Comparison of ENCODE assay signal across 10 mouse cellular contexts in the genomic region with DNA sequence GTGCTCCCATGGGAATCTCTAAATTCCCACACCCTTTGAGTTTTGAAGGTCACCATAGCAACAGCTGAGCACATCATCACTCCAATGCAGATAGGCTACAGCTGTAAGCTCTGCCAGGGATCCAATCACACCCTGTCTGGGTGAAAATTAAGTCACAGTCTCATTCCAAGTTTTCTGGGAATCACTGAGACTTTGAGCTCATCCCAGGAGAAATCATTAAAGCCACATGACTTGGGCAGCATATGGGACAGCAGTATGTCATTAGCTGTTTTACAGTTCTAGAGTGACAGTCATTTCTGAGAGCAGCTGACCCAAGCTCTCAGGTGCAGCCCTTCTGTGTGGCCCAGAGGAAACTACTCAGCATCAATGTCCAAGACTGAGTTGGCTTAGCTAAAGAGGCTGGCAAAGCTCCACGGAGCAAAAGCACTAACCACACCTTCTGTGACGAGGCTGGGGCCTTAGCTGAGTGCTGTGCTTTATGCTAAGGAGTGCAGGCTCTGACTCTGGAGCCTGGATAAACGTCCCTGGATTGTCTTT. TPM values are rescaled to one million over a fixed set of nuclear protein-coding genes. Genes with fewer than 3 reads are reported as not detected.
DNase-seq lines count a peak whose midpoint lies in the region; ATAC-seq lines count a peak whose summit lies in the region.
"Had no signal": no experiment of that assay in that cellular context is flagged by ENCODE, and none has a peak within 500 bp of the region (broad histone marks: within the 10 kb centered on the region; RNA-seq: fewer than 3 reads in every experiment).

No protein-coding gene starts in this region.

- no peaks in the 10 kb centered on the region for H3K9me3 ChIP-seq in forebrain, embryonic 12.5 days
- H3K9me3 ChIP-seq in hindbrain, embryonic 16.5 days (ENCODE audit: control insufficient read depth, low read length) = no peaks in the 10 kb centered on the region
- H3K9me3 ChIP-seq: G1E had no signal

- no peak overlapping the region for H3K4me3 ChIP-seq in forebrain, embryonic 12.5 days (replicated peaks)
- H3K4me3 ChIP-seq in hindbrain, embryonic 16.5 days (ENCODE audit: low read length) = no peak overlapping the region

- 44% methylated on average over 3 of the region's 3 CpGs for WGBS in forebrain, embryonic 12.5 days
- WGBS in hindbrain, embryonic 16.5 days = 19% methylated on average over 3 of the region's 3 CpGs

- no peak overlapping the region for H3K9ac ChIP-seq in forebrain, embryonic 12.5 days
- no peak overlapping the region for H3K9ac ChIP-seq in hindbrain, embryonic 16.5 days (ENCODE audit: low read depth, low read length)

- H3K36me3 ChIP-seq in forebrain, embryonic 12.5 days (replicated peaks) = no peaks in the 10 kb centered on the region
- H3K36me3 ChIP-seq in hindbrain, embryonic 16.5 days (ENCODE audit: control insufficient read depth, insufficient read depth, low read length) = no peaks in the 10 kb centered on the region
- H3K36me3 ChIP-seq: G1E had no signal

- ATAC-seq in forebrain, embryonic 12.5 days (ENCODE audit: low FRiP score) = peak; percentile 85
- ATAC-seq in hindbrain, embryonic 16.5 days = peak; percentile 94
- ATAC-seq in activated CD4-positive, CD25-positive, alpha-beta regulatory T cell, adult 4 months = no peak

- peak; percentile 6 for DNase-seq in heart, adult 8-10 months (ENCODE audit: low spot score)
- DNase-seq in heart, adult 11 months = no peak
- peak; percentile 20 for DNase-seq in 3T3-L1 (ENCODE audit: low read depth, low spot score)
- DNase-seq in spleen, postnatal 4 days (ENCODE audit: low spot score in 2 of 2) = no peak
- DNase-seq in c-Kit-positive CD71-positive TER-119-positive erythroid progenitor cells, embryonic 14.5 days (ENCODE audit: low spot score) = no peak

- H3K27ac ChIP-seq in forebrain, embryonic 12.5 days = no peak overlapping the region
- H3K27ac ChIP-seq in hindbrain, embryonic 16.5 days (ENCODE audit: low read depth, low read length) = no peak overlapping the region

- no peaks in the 10 kb centered on the region for H3K27me3 ChIP-seq in forebrain, embryonic 12.5 days
- no peaks in the 10 kb centered on the region for H3K27me3 ChIP-seq in hindbrain, embryonic 16.5 days (replicated peaks; ENCODE audit: control insufficient read depth, insufficient read depth, low read length)

- no peak overlapping the region for H3K4me2 ChIP-seq in forebrain, embryonic 12.5 days
- no peak overlapping the region for H3K4me2 ChIP-seq in hindbrain, embryonic 16.5 days (ENCODE audit: low read length)

- H3K4me1 ChIP-seq in forebrain, embryonic 12.5 days = no peaks in the 10 kb centered on the region
- peaks cover 3% of the 10 kb centered on the region; the same call in 1 of the 2 replicates for H3K4me1 ChIP-seq in hindbrain, embryonic 16.5 days (ENCODE audit: control insufficient read depth, insufficient read depth, low read depth, low read length)

RNA-seq across cellular contexts. Expression of gene Btc, which starts 42.3 kb away (rescaled TPM):
- 1 to 10 TPM; 1.4 to 2.3 (median 1.5) TPM for total RNA-seq in heart, adult 8-10 months (2022)
- 0.17 and 0.27 TPM in 2 replicates for polyA plus RNA-seq in forebrain, embryonic 12.5 days (2016; fragmentation: Nextera tagmentation; extraction: Ambion mirVana)
- polyA plus RNA-seq in hindbrain, embryonic 16.5 days (2015; fragmentation: Nextera tagmentation; extraction: Ambion mirVana) = 0.08 TPM in 1 of 2 replicates, not detected in the other
- polyA plus RNA-seq in activated CD4-positive, CD25-positive, alpha-beta regulatory T cell, adult 4 months (2017; shearing (Covaris generic)) = under 1 TPM in 1 of 2 experiments, not detected in 1; 0.12 TPM
- total RNA-seq: neutrophil, adult 5-6 weeks had no signal
- polyA plus RNA-seq: G1E had no signal

Comparison
In these comparisons a context has a peak if more than half of its experiments do, and no peak if none do; other contexts are left out.
1. DNase-seq: peak in heart, adult 8-10 months (single experiment) and 3T3-L1 (single experiment); none in heart, adult 11 months (single experiment), spleen, postnatal 4 days (0 of 2) and c-Kit-positive CD71-positive TER-119-positive erythroid progenitor cells, embryonic 14.5 days (single experiment).